Mouse (Mus musculus) midbrain, embryonic 14.5 days (tissue): ENCODE measurements at regions not wholly inside any gene's neighbourhood (a gene's known extent, or its start where the extent isn't known, plus 50 kb on each side); places are given as distances from the start of the nearest gene placed in this dataset.

Source experiments
- ATAC-seq: fragments of 200-750 bp; cut with Nextera tagmentation; 2 replicates; pipeline ENCODE4 v1.8.0; 2017; ENCODE audit warnings: moderate number of reproducible peaks, moderate library complexity; ENCODE audit not compliant: low FRiP score, low TSS enrichment
- DNase-seq: peaks from one replicate; pipeline ENCODE4 v3.0.0-alpha.2; 2015
- H3K27ac ChIP-seq: fragments of 300-500 bp; sonication (generic); replicated peaks from 2 replicates; pipeline ENCODE4 v1.5.1; 2014; ENCODE audit warnings: mild to moderate bottlenecking, low read depth, low read length, moderate library complexity
- H3K27me3 ChIP-seq: fragments of 300-500 bp; sonication (generic); 2 replicates; pipeline ENCODE4 v1.6.1; 2014; ENCODE audit warnings: low read length, control low read depth, mixed read lengths; ENCODE audit not compliant: control insufficient read depth, insufficient read depth
- H3K36me3 ChIP-seq: fragments of 300-500 bp; sonication (generic); 2 replicates; pipeline ENCODE4 v1.6.1; 2014; ENCODE audit warnings: low read length, control low read depth; ENCODE audit not compliant: control insufficient read depth, insufficient read depth
- H3K4me1 ChIP-seq: fragments of 300-500 bp; sonication (generic); 2 replicates; pipeline ENCODE4 v1.6.1; 2014; ENCODE audit warnings: mild to moderate bottlenecking, antibody characterized with exemption, low read length, control low read depth; ENCODE audit not compliant: control insufficient read depth, insufficient read depth
- H3K4me2 ChIP-seq: fragments of 300-500 bp; sonication (generic); 2 replicates; pipeline ENCODE4 v1.6.1; 2014; ENCODE audit warnings: mild to moderate bottlenecking, low read length, moderate library complexity
- H3K4me3 ChIP-seq: fragments of 300-500 bp; sonication (generic); replicated peaks from 2 replicates; pipeline ENCODE4 v1.5.1; 2014; ENCODE audit warnings: low read depth, low read length
- H3K9ac ChIP-seq: fragments of 300-500 bp; sonication (generic); replicated peaks from 2 replicates; pipeline ENCODE4 v1.6.1; 2014; ENCODE audit warnings: mild to moderate bottlenecking, low read length, moderate library complexity
- H3K9me3 ChIP-seq: fragments of 300-500 bp; sonication (generic); 2 replicates; pipeline ENCODE4 v1.6.1; 2016; ENCODE audit warnings: low read length, control low read depth, mixed read lengths; ENCODE audit not compliant: control insufficient read depth
- WGBS: fragments of 180-500 bp; shearing (Covaris S2); extraction: QIAGEN DNeasy Blood & Tissue Kit; methylation state at CpG from one replicate; pipeline ENCODE4 v1.1.7; 2014; 5-methylcytosine and 5-hydroxymethylcytosine counted together

GRCm38 (mm10) chr2:117006846-117007245, 114.3 kb upstream of the Spred1 start:
- Histone ChIP-seq H3K36me3 (no peaks in the 10 kb centered on the region), H3K4me3 (no peak overlapping the region), H3K27ac (no peak overlapping the region), H3K4me2 (no peak overlapping the region), H3K4me1 (no peaks in the 10 kb centered on the region), H3K9ac (no peak overlapping the region), H3K27me3 (no peaks in the 10 kb centered on the region), H3K9me3 (no peaks in the 10 kb centered on the region; the same call in 1 of the 2 replicates)
- ATAC-seq (no peak), DNase-seq (no peak)
- WGBS, result 93% methylated on average over 2 of the region's 2 CpGs

GRCm38 (mm10) chr2:117008922-117009321, 112.3 kb upstream of the Spred1 start:
- H3K27me3 ChIP-seq, result no peaks in the 10 kb centered on the region
- H3K4me2 ChIP-seq, result no peak overlapping the region
- no peak overlapping the region for H3K4me3 ChIP-seq
- no peak for ATAC-seq
- no peaks in the 10 kb centered on the region; the same call in 1 of the 2 replicates for H3K9me3 ChIP-seq
- no peak overlapping the region for H3K9ac ChIP-seq
- no peak overlapping the region for H3K27ac ChIP-seq
- DNase-seq, result no peak
- H3K4me1 ChIP-seq, result no peaks in the 10 kb centered on the region
- no peaks in the 10 kb centered on the region for H3K36me3 ChIP-seq

GRCm38 (mm10) chr2:117010001-117010400, 111.2 kb upstream of the Spred1 start:
- Histone ChIP-seq H3K27ac (no peak overlapping the region), H3K4me2 (no peak overlapping the region), H3K36me3 (no peaks in the 10 kb centered on the region), H3K27me3 (no peaks in the 10 kb centered on the region), H3K9me3 (no peaks in the 10 kb centered on the region; the same call in 1 of the 2 replicates), H3K4me1 (no peaks in the 10 kb centered on the region), H3K9ac (no peak overlapping the region), H3K4me3 (no peak overlapping the region)
- ATAC-seq (no peak), DNase-seq (no peak)
- WGBS, result 90% methylated on average over 6 of the region's 6 CpGs

- Histone ChIP-seq H3K9me3 (no peaks in the 10 kb centered on the region; the same call in 1 of the 2 replicates), H3K4me2 (no peak overlapping the region), H3K4me1 (no peaks in the 10 kb centered on the region), H3K9ac (no peak overlapping the region), H3K27me3 (no peaks in the 10 kb centered on the region), H3K36me3 (no peaks in the 10 kb centered on the region), H3K27ac (no peak overlapping the region), H3K4me3 (no peak overlapping the region)
- no peak for DNase-seq
- no peak for ATAC-seq
Measured at GRCm38 (mm10) chr2:117010942-117011341, 110.2 kb upstream of the Spred1 start.

- Histone ChIP-seq H3K36me3 (no peaks in the 10 kb centered on the region), H3K4me3 (no peak overlapping the region), H3K9me3 (no peaks in the 10 kb centered on the region), H3K27me3 (no peaks in the 10 kb centered on the region), H3K9ac (no peak overlapping the region), H3K27ac (no peak overlapping the region; the same call in 1 of the 2 replicates), H3K4me2 (no peak overlapping the region), H3K4me1 (peaks cover 13% of the 10 kb centered on the region; the same call in 1 of the 2 replicates)
- ATAC-seq (no peak), DNase-seq (peak; percentile 27)
- 22% methylated on average over 12 of the region's 12 CpGs for WGBS
Measured at GRCm38 (mm10) chr2:117017921-117018651, 103.1 kb upstream of the Spred1 start.

GRCm38 (mm10) chr2:117018917-117019538, 102.1 kb upstream of the Spred1 start:
- H3K9ac ChIP-seq, result no peak overlapping the region
- H3K4me3 ChIP-seq, result no peak overlapping the region
- no peaks in the 10 kb centered on the region for H3K36me3 ChIP-seq
- WGBS, result 18% methylated on average over 6 of the region's 6 CpGs
- H3K27ac ChIP-seq, result no peak overlapping the region
- H3K4me1 ChIP-seq, result peaks cover 13% of the 10 kb centered on the region; the same call in 1 of the 2 replicates
- no peaks in the 10 kb centered on the region for H3K9me3 ChIP-seq
- ATAC-seq (no peak), DNase-seq (peak; percentile 31)
- H3K4me2 ChIP-seq, result no peak overlapping the region
- H3K27me3 ChIP-seq, result no peaks in the 10 kb centered on the region

GRCm38 (mm10) chr2:117019552-117019951, 101.6 kb upstream of the Spred1 start:
- Histone ChIP-seq H3K9ac (no peak overlapping the region), H3K4me2 (no peak overlapping the region), H3K27me3 (no peaks in the 10 kb centered on the region), H3K36me3 (no peaks in the 10 kb centered on the region), H3K9me3 (no peaks in the 10 kb centered on the region), H3K4me1 (peaks cover 13% of the 10 kb centered on the region; the same call in 1 of the 2 replicates), H3K4me3 (no peak overlapping the region), H3K27ac (no peak overlapping the region)
- ATAC-seq (no peak), DNase-seq (no peak)
- no CpG with 5 or more reads among the region's 1 CpGs for WGBS

- no peak overlapping the region for H3K9ac ChIP-seq
- no peaks in the 10 kb centered on the region for H3K36me3 ChIP-seq
- 51% methylated on average over 5 of the region's 6 CpGs for WGBS
- H3K9me3 ChIP-seq, result no peaks in the 10 kb centered on the region
- DNase-seq (no peak), ATAC-seq (no peak)
- no peak overlapping the region for H3K4me3 ChIP-seq
- H3K4me2 ChIP-seq, result no peak overlapping the region
- H3K27me3 ChIP-seq, result no peaks in the 10 kb centered on the region
- H3K27ac ChIP-seq, result no peak overlapping the region
- H3K4me1 ChIP-seq, result peaks cover 13% of the 10 kb centered on the region; the same call in 1 of the 2 replicates
Measured at GRCm38 (mm10) chr2:117021787-117022186, 99.4 kb upstream of the Spred1 start.

- DNase-seq (no peak), ATAC-seq (no peak)
- H3K4me2 ChIP-seq, result no peak overlapping the region
- H3K27ac ChIP-seq, result no peak overlapping the region
- H3K9me3 ChIP-seq, result no peaks in the 10 kb centered on the region
- H3K9ac ChIP-seq, result no peak overlapping the region
- H3K4me3 ChIP-seq, result no peak overlapping the region
- H3K4me1 ChIP-seq, result peaks cover 9% of the 10 kb centered on the region; the same call in 1 of the 2 replicates
- 94% methylated on average over 1 of the region's 1 CpGs for WGBS
- no peaks in the 10 kb centered on the region for H3K27me3 ChIP-seq
- H3K36me3 ChIP-seq, result no peaks in the 10 kb centered on the region
Measured at GRCm38 (mm10) chr2:117023436-117023835, 97.7 kb upstream of the Spred1 start.
